Comparison of ENCODE assay signal across 8 mouse cellular contexts in the genomic region with DNA sequence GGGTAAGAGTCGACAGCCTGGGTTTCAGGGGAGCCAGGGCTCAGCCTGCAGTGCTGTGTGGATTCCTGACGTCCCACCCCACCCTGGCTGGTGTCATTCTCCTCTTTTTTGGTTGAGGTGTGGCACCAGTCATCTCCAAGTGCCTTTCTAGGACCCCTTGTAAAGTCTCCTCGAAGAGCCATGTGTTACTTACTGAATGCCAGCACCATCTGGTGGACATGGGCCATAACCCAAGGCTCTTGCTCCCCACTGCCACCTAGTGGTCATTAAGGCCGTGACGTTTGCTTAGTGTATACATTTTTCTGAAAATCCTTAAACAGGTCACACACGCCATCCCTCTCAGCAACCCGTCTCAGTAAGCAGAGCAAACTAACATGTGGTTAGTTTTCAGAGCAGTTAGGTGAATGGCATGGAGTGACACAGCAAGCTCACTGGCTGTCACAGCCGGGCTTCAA. TPM values are rescaled to one million over a fixed set of nuclear protein-coding genes. Genes with fewer than 3 reads are reported as not detected.
A peak's percentile ranks its signal among the peaks of the same experiment; 100 is the strongest.
DNase-seq lines count a peak whose midpoint lies in the region; ATAC-seq lines count a peak whose summit lies in the region.

No protein-coding gene starts in this region.

- no peaks in the 10 kb centered on the region for H3K36me3 ChIP-seq in heart, embryonic 11.5 days (ENCODE audit: control insufficient read depth, insufficient read depth, low read length)
- no peaks in the 10 kb centered on the region for H3K36me3 ChIP-seq in midbrain, embryonic 12.5 days

- no peak overlapping the region for H3K9ac ChIP-seq in heart, embryonic 11.5 days (ENCODE audit: low read depth, low read length)
- H3K9ac ChIP-seq in midbrain, embryonic 12.5 days (replicated peaks): no peak overlapping the region

- intact Hi-C loops in gastrocnemius, postnatal 14 days (cut with DNase I; ENCODE audit: low total_unique reads): no loop called here
- intact Hi-C loops in left cerebral cortex, postnatal 36 days (cut with DNase I): no loop called here

- no peaks in the 10 kb centered on the region for H3K27me3 ChIP-seq in heart, embryonic 11.5 days (ENCODE audit: control insufficient read depth, insufficient read depth, low read length)
- peaks cover 5% of the 10 kb centered on the region; the same call in 1 of the 2 replicates for H3K27me3 ChIP-seq in midbrain, embryonic 12.5 days

- H3K9me3 ChIP-seq in heart, embryonic 11.5 days (replicated peaks; ENCODE audit: control insufficient read depth, low read length): no peaks in the 10 kb centered on the region
- no peaks in the 10 kb centered on the region for H3K9me3 ChIP-seq in midbrain, embryonic 12.5 days

- 21% methylated on average over 8 of the region's 8 CpGs for WGBS in heart, embryonic 11.5 days (ENCODE audit: insufficient replicate concordance)
- 17% methylated on average over 8 of the region's 8 CpGs for WGBS in midbrain, embryonic 12.5 days

- no peak overlapping the region for H3K4me3 ChIP-seq in heart, embryonic 11.5 days (ENCODE audit: low read depth, low read length)
- H3K4me3 ChIP-seq in midbrain, embryonic 12.5 days: no peak overlapping the region

- H3K27ac ChIP-seq in heart, embryonic 11.5 days (ENCODE audit: low read depth, low read length): no peak overlapping the region
- H3K27ac ChIP-seq in midbrain, embryonic 12.5 days (replicated peaks): no peak overlapping the region

- peak; percentile 69 to 86 for DNase-seq in heart, adult 18-20 months
- DNase-seq in gastrocnemius, postnatal 14 days: peak; percentile 59
- peak; percentile 57 for DNase-seq in kidney, adult 11 months
- peak; percentile 62 to 68 for DNase-seq in left cerebral cortex, postnatal 36 days (ENCODE audit: low spot score in 2 of 2)
- peak; percentile 38 to 70 for DNase-seq in spleen, adult 18-20 months

- no peak overlapping the region for H3K4me2 ChIP-seq in heart, embryonic 11.5 days
- H3K4me2 ChIP-seq in midbrain, embryonic 12.5 days (replicated peaks): no peak overlapping the region

- no peak for ATAC-seq in heart, embryonic 11.5 days (replicated peaks; ENCODE audit: insufficient number of reproducible peaks, low FRiP score, low TSS enrichment)
- peak; percentile 93 for ATAC-seq in common myeloid progenitor, adult 5-6 weeks (replicated peaks; ENCODE audit: low read depth, poor library complexity, severe bottlenecking)
- ATAC-seq in midbrain, embryonic 12.5 days (ENCODE audit: low FRiP score, low read depth): peak; percentile 62

- H3K4me1 ChIP-seq in heart, embryonic 11.5 days (ENCODE audit: control insufficient read depth, insufficient read depth, low read length): no peaks in the 10 kb centered on the region
- no peaks in the 10 kb centered on the region for H3K4me1 ChIP-seq in midbrain, embryonic 12.5 days

RNA-seq across cellular contexts. Expression of a gene that starts 10.3 kb away (rescaled TPM):
- total RNA-seq in heart, adult 18-20 months (2021): 10 to 100 TPM; 21.3 to 23.6 TPM
- 22.5 and 26.7 TPM in 2 replicates for polyA plus RNA-seq in heart, embryonic 11.5 days (2014; fragmentation: Nextera tagmentation; extraction: Ambion mirVana)
- 14.8 and 26.0 TPM in 2 replicates for total RNA-seq in common myeloid progenitor, adult 5-6 weeks (2017)
- total RNA-seq in gastrocnemius, postnatal 14 days (2021): 10 to 100 TPM; 10.4 to 12.6 TPM
- total RNA-seq in left cerebral cortex, postnatal 36 days (2021): 10 to 100 TPM; 52.6 to 55.0 TPM
- polyA plus RNA-seq in midbrain, embryonic 12.5 days (2016; fragmentation: Nextera tagmentation; extraction: Ambion mirVana): 32.5 and 33.3 TPM in 2 replicates
